Mouse (Mus musculus): ENCODE results near the gene Cav1. TPM values are rescaled to one million over a fixed set of nuclear protein-coding genes. Genes with fewer than 3 reads are reported as not detected.

The Cav1 gene
- polyA plus RNA-seq, 1 experiment from 2014 or later, result 245 TPM

- no peak overlapping the region for H3K4me3 ChIP-seq
- H3K9ac ChIP-seq, result no peak overlapping the region
- WGBS, result 30% methylated on average over 11 of the region's 11 CpGs
- no peaks in the 10 kb centered on the region for H3K9me3 ChIP-seq
- no peaks in the 10 kb centered on the region; the same call in 1 of the 2 replicates for H3K36me3 ChIP-seq
- H3K27me3 ChIP-seq, result no peaks in the 10 kb centered on the region
- H3K4me1 ChIP-seq, result peaks cover 4% of the 10 kb centered on the region
- H3K27ac ChIP-seq, result no peak overlapping the region
- no peak for ATAC-seq (ENCODE audit: insufficient number of reproducible peaks, low FRiP score, low TSS enrichment, low read depth)
- 0 out of 2 replicates have a peak overlapping the region, but pooled peaks have one; percentile 15 for H3K4me2 ChIP-seq
Measured at GRCm38 (mm10) chr6:17327216-17327615, 21.1 kb downstream of the Cav1 start.

- H3K4me3 ChIP-seq, result no peak overlapping the region
- H3K4me1 ChIP-seq, result peaks cover 4% of the 10 kb centered on the region
- H3K9me3 ChIP-seq, result no peaks in the 10 kb centered on the region
- H3K9ac ChIP-seq, result no peak overlapping the region
- H3K27ac ChIP-seq, result no peak overlapping the region
- H3K27me3 ChIP-seq, result no peaks in the 10 kb centered on the region
- WGBS, result 67% methylated on average over 3 of the region's 3 CpGs
- H3K36me3 ChIP-seq, result no peaks in the 10 kb centered on the region; the same call in 1 of the 2 replicates
- no peak for ATAC-seq (ENCODE audit: insufficient number of reproducible peaks, low FRiP score, low TSS enrichment, low read depth)
- no peak overlapping the region for H3K4me2 ChIP-seq
Measured at GRCm38 (mm10) chr6:17329801-17330200, 23.7 kb downstream of the Cav1 start.

- Histone ChIP-seq H3K4me1 (no peaks in the 10 kb centered on the region), H3K27ac (no peak overlapping the region), H3K4me2 (no peak overlapping the region), H3K9ac (no peak overlapping the region), H3K36me3 (0 out of 2 replicates have a peak, but pooled peaks cover 3% of the 10 kb centered on the region), H3K27me3 (no peaks in the 10 kb centered on the region), H3K4me3 (no peak overlapping the region), H3K9me3 (no peaks in the 10 kb centered on the region)
- ATAC-seq (ENCODE audit: insufficient number of reproducible peaks, low FRiP score, low TSS enrichment, low read depth), result no peak
- WGBS, result 90% methylated on average over 2 of the region's 2 CpGs
Measured at GRCm38 (mm10) chr6:17337724-17338123, 31.6 kb downstream of the Cav1 start.

GRCm38 (mm10) chr6:17340406-17340805 is 34.3 kb downstream of the Cav1 start:
- H3K9ac ChIP-seq, result no peak overlapping the region
- H3K4me3 ChIP-seq, result no peak overlapping the region
- no peak overlapping the region for H3K27ac ChIP-seq
- H3K9me3 ChIP-seq, result no peaks in the 10 kb centered on the region
- H3K27me3 ChIP-seq, result no peaks in the 10 kb centered on the region
- WGBS, result 17% methylated on average over 2 of the region's 2 CpGs
- H3K4me2 ChIP-seq, result no peak overlapping the region
- H3K4me1 ChIP-seq, result no peaks in the 10 kb centered on the region
- 0 out of 2 replicates have a peak, but pooled peaks cover 3% of the 10 kb centered on the region for H3K36me3 ChIP-seq
- no peak for ATAC-seq (ENCODE audit: insufficient number of reproducible peaks, low FRiP score, low TSS enrichment, low read depth)

GRCm38 (mm10) chr6:17348011-17348410 is 41.9 kb downstream of the Cav1 start:
- Histone ChIP-seq H3K27me3 (no peaks in the 10 kb centered on the region), H3K36me3 (no peaks in the 10 kb centered on the region), H3K4me3 (no peak overlapping the region), H3K4me2 (no peak overlapping the region), H3K9me3 (no peaks in the 10 kb centered on the region), H3K27ac (no peak overlapping the region), H3K9ac (no peak overlapping the region), H3K4me1 (no peaks in the 10 kb centered on the region)
- no peak for ATAC-seq (ENCODE audit: insufficient number of reproducible peaks, low FRiP score, low TSS enrichment, low read depth)
- WGBS, result 50% methylated on average over 3 of the region's 3 CpGs

GRCm38 (mm10) chr6:17350803-17351202 is 44.7 kb downstream of the Cav1 start:
- Histone ChIP-seq H3K9me3 (no peaks in the 10 kb centered on the region), H3K27me3 (no peaks in the 10 kb centered on the region), H3K36me3 (no peaks in the 10 kb centered on the region), H3K27ac (no peak overlapping the region), H3K9ac (no peak overlapping the region), H3K4me3 (no peak overlapping the region), H3K4me1 (no peaks in the 10 kb centered on the region), H3K4me2 (no peak overlapping the region)
- 79% methylated on average over 5 of the region's 5 CpGs for WGBS
- ATAC-seq (ENCODE audit: insufficient number of reproducible peaks, low FRiP score, low TSS enrichment, low read depth), result no peak

GRCm38 (mm10) chr6:17358896-17359690 is 53.0 kb downstream of the Cav1 start:
- Histone ChIP-seq H3K4me3 (no peak overlapping the region), H3K4me1 (no peaks in the 10 kb centered on the region), H3K9me3 (no peaks in the 10 kb centered on the region), H3K27ac (no peak overlapping the region), H3K36me3 (no peaks in the 10 kb centered on the region), H3K27me3 (no peaks in the 10 kb centered on the region), H3K9ac (no peak overlapping the region), H3K4me2 (no peak overlapping the region)
- WGBS, result 14% methylated on average over 6 of the region's 6 CpGs
- no peak for ATAC-seq (ENCODE audit: insufficient number of reproducible peaks, low FRiP score, low TSS enrichment, low read depth)

- H3K9me3 ChIP-seq, result no peaks in the 10 kb centered on the region
- no peak overlapping the region for H3K4me2 ChIP-seq
- no peaks in the 10 kb centered on the region for H3K27me3 ChIP-seq
- H3K4me3 ChIP-seq, result no peak overlapping the region
- no peak overlapping the region for H3K27ac ChIP-seq
- ATAC-seq (ENCODE audit: insufficient number of reproducible peaks, low FRiP score, low TSS enrichment, low read depth), result no peak
- no peaks in the 10 kb centered on the region for H3K4me1 ChIP-seq
- H3K36me3 ChIP-seq, result no peaks in the 10 kb centered on the region
- no peak overlapping the region for H3K9ac ChIP-seq
- WGBS, result 41% methylated on average over 3 of the region's 3 CpGs
Measured at GRCm38 (mm10) chr6:17362771-17363170, 56.6 kb downstream of the Cav1 start.

GRCm38 (mm10) chr6:17363446-17364179 is 57.5 kb downstream of the Cav1 start:
- Histone ChIP-seq H3K36me3 (no peaks in the 10 kb centered on the region), H3K9me3 (no peaks in the 10 kb centered on the region), H3K27me3 (no peaks in the 10 kb centered on the region), H3K27ac (no peak overlapping the region), H3K4me3 (no peak overlapping the region), H3K9ac (no peak overlapping the region), H3K4me2 (no peak overlapping the region), H3K4me1 (no peaks in the 10 kb centered on the region)
- no peak for ATAC-seq (ENCODE audit: insufficient number of reproducible peaks, low FRiP score, low TSS enrichment, low read depth)
- 81% methylated on average over 17 of the region's 17 CpGs for WGBS

- Histone ChIP-seq H3K4me1 (no peaks in the 10 kb centered on the region), H3K36me3 (no peaks in the 10 kb centered on the region), H3K27ac (no peak overlapping the region), H3K4me3 (no peak overlapping the region), H3K27me3 (no peaks in the 10 kb centered on the region), H3K9ac (no peak overlapping the region), H3K9me3 (no peaks in the 10 kb centered on the region), H3K4me2 (no peak overlapping the region)
- ATAC-seq (ENCODE audit: insufficient number of reproducible peaks, low FRiP score, low TSS enrichment, low read depth), result no peak
- WGBS, result 91% methylated on average over 5 of the region's 5 CpGs
Measured at GRCm38 (mm10) chr6:17374326-17374725, 68.2 kb downstream of the Cav1 start.

GRCm38 (mm10) chr6:17377371-17377770 is 71.2 kb downstream of the Cav1 start:
- no peaks in the 10 kb centered on the region for H3K9me3 ChIP-seq
- H3K4me1 ChIP-seq, result no peaks in the 10 kb centered on the region
- WGBS, result 80% methylated on average over 2 of the region's 2 CpGs
- no peak overlapping the region for H3K4me2 ChIP-seq
- ATAC-seq (ENCODE audit: insufficient number of reproducible peaks, low FRiP score, low TSS enrichment, low read depth), result no peak
- H3K36me3 ChIP-seq, result no peaks in the 10 kb centered on the region
- no peaks in the 10 kb centered on the region for H3K27me3 ChIP-seq
- no peak overlapping the region for H3K9ac ChIP-seq
- no peak overlapping the region for H3K4me3 ChIP-seq
- no peak overlapping the region for H3K27ac ChIP-seq

GRCm38 (mm10) chr6:17380102-17380501 is 74.0 kb downstream of the Cav1 start:
- H3K4me3 ChIP-seq, result no peak overlapping the region
- 79% methylated on average over 3 of the region's 3 CpGs for WGBS

More at GRCm38 (mm10) chr6:17380102-17380501, 74.0 kb downstream of the Cav1 start:
- Histone ChIP-seq H3K36me3 (no peaks in the 10 kb centered on the region), H3K9ac (no peak overlapping the region), H3K27me3 (no peaks in the 10 kb centered on the region), H3K9me3 (no peaks in the 10 kb centered on the region), H3K4me2 (no peak overlapping the region), H3K27ac (no peak overlapping the region), H3K4me1 (no peaks in the 10 kb centered on the region)
- ATAC-seq (ENCODE audit: insufficient number of reproducible peaks, low FRiP score, low TSS enrichment, low read depth), result no peak

All from limb, embryonic 15.5 days (tissue).